Mouse (Mus musculus) left cerebral cortex, postnatal 36 days (tissue): ENCODE results near the gene Vax1. TPM values are rescaled to one million over a fixed set of nuclear protein-coding genes. Genes with fewer than 3 reads are reported as not detected.

ENCODE experiments used
- DNase-seq, 2 experiments: peaks; one replicate each; pipeline ENCODE4 v3.0.0; 2021 to 2022; ENCODE audit warnings: low spot score in 2 of 2, mixed read lengths in 1 of 2
- intact Hi-C: fragments of 180-260 bp; cut with DNase I; formaldehyde crosslinking; loops from one replicate; pipeline ENCODE4 v1.15.1; 2025
- total RNA-seq, 2 experiments: library from RNA; stranded (reverse); gene quantifications; 2 replicates each; pipeline ENCODE4 v1.2.3; 2021

Vax1 gene
- total RNA-seq, 2 experiments from 2014 or later: 1.0 to 1.7 TPM

DNA sequence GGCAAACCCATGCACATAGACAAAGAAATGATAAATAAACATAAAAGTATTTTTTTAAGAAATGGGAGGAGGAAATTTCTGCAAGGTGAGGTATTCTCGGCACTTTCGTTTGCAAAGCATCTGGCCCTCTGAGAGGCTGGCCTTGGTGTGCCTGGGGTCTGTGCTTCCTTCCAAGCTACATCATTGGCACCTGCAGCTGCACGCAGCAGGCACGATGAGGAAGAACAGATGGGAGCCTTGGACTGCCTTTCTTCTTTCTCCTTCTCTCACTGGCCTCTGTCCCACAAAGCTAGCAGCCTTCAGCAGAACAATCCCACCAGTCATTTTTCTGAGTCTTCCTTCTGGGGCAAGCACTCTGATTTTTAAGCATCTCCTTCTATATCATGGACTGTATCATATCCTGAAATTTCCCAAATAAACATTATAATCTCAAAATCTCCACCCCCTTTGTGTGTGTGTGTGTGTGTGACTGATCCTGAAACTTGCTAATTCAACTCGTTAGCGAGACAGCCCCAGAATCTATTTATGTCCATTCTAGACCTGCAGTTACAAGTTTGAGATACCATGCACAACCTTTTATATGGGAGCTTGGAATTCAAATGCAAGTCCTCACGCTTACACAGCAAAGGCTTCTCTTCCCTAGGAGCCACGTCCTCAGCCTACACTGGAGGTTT, 41.2 kb downstream of the Vax1 start:
- DNase-seq: no peak
- intact Hi-C loops: no loop called here

DNA sequence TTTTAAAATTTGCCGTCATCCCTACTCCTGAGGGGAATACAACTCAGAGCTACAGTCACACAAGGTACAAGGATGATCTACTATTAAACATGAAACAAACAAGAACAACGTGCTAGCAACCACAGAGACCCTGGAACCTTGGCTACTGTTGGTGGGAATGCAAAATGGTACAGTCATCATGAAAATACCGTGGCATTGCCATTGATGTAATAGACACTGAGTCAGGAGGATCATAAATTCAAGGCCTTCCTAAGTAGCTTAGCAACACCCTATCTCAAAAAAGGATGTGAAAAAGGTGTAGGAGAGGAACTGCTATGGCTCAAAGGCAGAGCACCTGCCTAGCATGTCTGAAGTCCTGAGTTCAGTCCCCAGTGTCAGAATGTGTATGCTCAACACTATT, 42.4 kb downstream of the Vax1 start:
- intact Hi-C loops: no loop called here
- DNase-seq: no peak

Other genes starting within 250 kb of the Vax1 start
- 1 to 10 TPM; 2.2 to 2.4 TPM for gene Eno4, start 226.6 kb downstream of the Vax1 start, total RNA-seq
- gene Hspa12a, start 226.4 kb downstream of the Vax1 start, total RNA-seq: 100 to 1,000 TPM; 217 to 223 TPM
- 10 to 100 TPM; 19.2 to 21.6 TPM for gene Shtn1, start 94.0 kb downstream of the Vax1 start, total RNA-seq
- not detected for gene Kcnk18, start 49.2 kb upstream of the Vax1 start, total RNA-seq
- under 1 TPM in 1 of 2 experiments, not detected in 1; 0.16 TPM for gene Slc18a2, start 90.8 kb upstream of the Vax1 start, total RNA-seq
- gene Rps12-ps3, start 152.2 kb upstream of the Vax1 start, total RNA-seq: 100 to 1,000 TPM; 151 to 237 TPM
- 10 to 100 TPM; 56.4 to 60.2 TPM for gene Pdzd8, start 175.7 kb upstream of the Vax1 start, total RNA-seq